Mouse (Mus musculus) megakaryocyte, embryonic 14.5 days (primary cell): ENCODE data around the gene Upk3b.

Experiments
- FLI1 ChIP-seq: IDR thresholded peaks from 2 replicates; pipeline ENCODE4 v1.6.1; 2012; ENCODE audit warnings: low read length, inconsistent platforms, mixed read lengths
- GATA1 ChIP-seq: IDR thresholded peaks from 3 replicates; pipeline ENCODE4 v1.6.1; 2012; ENCODE audit warnings: mixed read lengths, low read length, inconsistent platforms, borderline replicate concordance

GRCm38 (mm10) chr5:136036667-136037066 is 1.6 kb upstream of the Upk3b start:
- no peak for TF ChIP-seq GATA1
- TF ChIP-seq FLI1: no peak
